Mouse (Mus musculus): ENCODE data around the gene C1qa. TPM values are rescaled to one million over a fixed set of nuclear protein-coding genes. Genes with fewer than 3 reads are reported as not detected.

The C1qa gene
- polyA plus RNA-seq, 1 experiment from 2014 or later: 31.6 TPM

- WGBS: 6% methylated on average over 5 of the region's 5 CpGs
- Histone ChIP-seq H3K4me1 (ENCODE audit: control insufficient read depth, insufficient read depth, low read length) (no peaks in the 10 kb centered on the region), H3K9me3 (replicated peaks; ENCODE audit: control insufficient read depth, low read length) (no peaks in the 10 kb centered on the region), H3K4me2 (ENCODE audit: low read depth, low read length) (no peak overlapping the region), H3K27me3 (ENCODE audit: control insufficient read depth, insufficient read depth, low read length) (peaks cover 52% of the 10 kb centered on the region), H3K9ac (ENCODE audit: low read length) (no peak overlapping the region), H3K27ac (ENCODE audit: low read length) (no peak overlapping the region), H3K36me3 (ENCODE audit: control insufficient read depth, insufficient read depth) (no peaks in the 10 kb centered on the region), H3K4me3 (ENCODE audit: low read length) (no peak overlapping the region)
- ATAC-seq (replicated peaks; ENCODE audit: extremely low read depth, insufficient read depth, low FRiP score): no peak
These were observed 30.3 kb upstream of the C1qa start for GRCm38 (mm10) chr4:136928928-136929327.

- no peak overlapping the region for H3K27ac ChIP-seq (ENCODE audit: low read length)
- H3K9ac ChIP-seq (ENCODE audit: low read length): no peak overlapping the region
- no peaks in the 10 kb centered on the region for H3K9me3 ChIP-seq (replicated peaks; ENCODE audit: control insufficient read depth, low read length)
- no peaks in the 10 kb centered on the region for H3K36me3 ChIP-seq (ENCODE audit: control insufficient read depth, insufficient read depth)
- WGBS: 18% methylated on average over 15 of the region's 15 CpGs
- peaks cover 41% of the 10 kb centered on the region for H3K27me3 ChIP-seq (ENCODE audit: control insufficient read depth, insufficient read depth, low read length)
- ATAC-seq (replicated peaks; ENCODE audit: extremely low read depth, insufficient read depth, low FRiP score): no peak
- no peak overlapping the region for H3K4me2 ChIP-seq (ENCODE audit: low read depth, low read length)
- H3K4me1 ChIP-seq (ENCODE audit: control insufficient read depth, insufficient read depth, low read length): no peaks in the 10 kb centered on the region
- no peak overlapping the region for H3K4me3 ChIP-seq (ENCODE audit: low read length)
These were observed 27.2 kb upstream of the C1qa start for GRCm38 (mm10) chr4:136925804-136926203.

- H3K9me3 ChIP-seq (replicated peaks; ENCODE audit: control insufficient read depth, low read length): no peaks in the 10 kb centered on the region
- H3K27me3 ChIP-seq (ENCODE audit: control insufficient read depth, insufficient read depth, low read length): peaks cover 34% of the 10 kb centered on the region
- no peaks in the 10 kb centered on the region for H3K36me3 ChIP-seq (ENCODE audit: control insufficient read depth, insufficient read depth)
- H3K9ac ChIP-seq (ENCODE audit: low read length): no peak overlapping the region
- H3K27ac ChIP-seq (ENCODE audit: low read length): no peak overlapping the region
- 4% methylated on average over 6 of the region's 6 CpGs for WGBS
- ATAC-seq (replicated peaks; ENCODE audit: extremely low read depth, insufficient read depth, low FRiP score): no peak
- H3K4me3 ChIP-seq (ENCODE audit: low read length): no peak overlapping the region
- H3K4me1 ChIP-seq (ENCODE audit: control insufficient read depth, insufficient read depth, low read length): no peaks in the 10 kb centered on the region
- H3K4me2 ChIP-seq (ENCODE audit: low read depth, low read length): no peak overlapping the region
These were observed 25.9 kb upstream of the C1qa start for GRCm38 (mm10) chr4:136924529-136924928.

DNA sequence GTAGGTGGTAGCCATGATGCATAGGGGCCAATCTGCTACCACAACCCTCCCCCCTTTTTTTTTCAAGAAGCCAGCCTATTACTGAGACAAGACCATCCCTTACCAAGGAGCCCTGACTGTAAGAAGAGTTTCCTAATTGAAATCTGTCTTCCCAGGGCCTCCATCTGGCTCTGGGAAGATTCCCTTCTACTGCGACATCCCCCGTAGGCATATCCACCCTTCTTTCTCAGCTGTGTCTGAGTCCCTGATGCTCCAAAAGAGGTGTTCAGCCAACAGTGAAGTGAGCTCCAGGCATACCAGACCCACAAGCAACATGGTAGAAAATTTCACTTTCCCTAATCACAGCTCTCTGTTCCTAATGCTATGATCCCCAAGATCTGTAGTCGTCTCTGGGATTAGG, 20.9 kb upstream of the C1qa start:
- Histone ChIP-seq H3K27me3 (ENCODE audit: control insufficient read depth, insufficient read depth, low read length) (peaks cover 4% of the 10 kb centered on the region), H3K4me2 (ENCODE audit: low read depth, low read length) (no peak overlapping the region), H3K27ac (ENCODE audit: low read length) (no peak overlapping the region), H3K4me3 (ENCODE audit: low read length) (no peak overlapping the region), H3K36me3 (ENCODE audit: control insufficient read depth, insufficient read depth) (no peaks in the 10 kb centered on the region), H3K9me3 (replicated peaks; ENCODE audit: control insufficient read depth, low read length) (no peaks in the 10 kb centered on the region), H3K4me1 (ENCODE audit: control insufficient read depth, insufficient read depth, low read length) (no peaks in the 10 kb centered on the region), H3K9ac (ENCODE audit: low read length) (no peak overlapping the region)
- ATAC-seq (replicated peaks; ENCODE audit: extremely low read depth, insufficient read depth, low FRiP score): no peak
- 71% methylated on average over 3 of the region's 3 CpGs for WGBS

DNA sequence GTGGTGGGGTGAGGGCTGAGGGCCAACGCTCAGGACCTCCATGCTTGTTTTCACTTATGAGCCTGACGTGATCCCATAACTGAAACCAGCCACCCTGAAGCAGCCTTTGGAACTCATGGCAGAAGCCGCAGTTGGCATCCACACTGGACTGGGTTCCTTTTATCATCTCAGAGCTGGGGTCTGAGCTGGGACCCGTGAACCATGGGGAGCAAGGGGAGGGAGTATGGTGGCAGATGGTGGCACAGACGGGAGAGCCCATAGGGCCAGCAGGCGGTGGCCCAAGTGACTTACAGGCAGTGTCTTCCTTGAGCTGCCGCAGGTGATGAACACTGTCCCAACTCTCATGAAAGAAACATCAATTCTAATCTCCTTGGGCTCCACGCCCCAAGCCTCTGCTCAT, 20.2 kb upstream of the C1qa start:
- no peak overlapping the region for H3K9ac ChIP-seq (ENCODE audit: low read length)

GRCm38 (mm10) chr4:136917165-136917524, 18.5 kb upstream of the C1qa start:
- no peaks in the 10 kb centered on the region for H3K36me3 ChIP-seq (ENCODE audit: control insufficient read depth, insufficient read depth)
- H3K9me3 ChIP-seq (replicated peaks; ENCODE audit: control insufficient read depth, low read length): no peaks in the 10 kb centered on the region
- no peak overlapping the region for H3K9ac ChIP-seq (ENCODE audit: low read length)
- no peak overlapping the region for H3K4me2 ChIP-seq (ENCODE audit: low read depth, low read length)
- H3K4me3 ChIP-seq (ENCODE audit: low read length): no peak overlapping the region
- H3K27ac ChIP-seq (ENCODE audit: low read length): no peak overlapping the region
- peaks cover 12% of the 10 kb centered on the region for H3K27me3 ChIP-seq (ENCODE audit: control insufficient read depth, insufficient read depth, low read length)
- WGBS: 34% methylated on average over 7 of the region's 7 CpGs
- no peaks in the 10 kb centered on the region for H3K4me1 ChIP-seq (ENCODE audit: control insufficient read depth, insufficient read depth, low read length)
- ATAC-seq (replicated peaks; ENCODE audit: extremely low read depth, insufficient read depth, low FRiP score): no peak

More for the DNA sequence above, 20.2 kb upstream of the C1qa start:
- Histone ChIP-seq H3K4me2 (ENCODE audit: low read depth, low read length) (no peak overlapping the region), H3K9me3 (replicated peaks; ENCODE audit: control insufficient read depth, low read length) (no peaks in the 10 kb centered on the region), H3K36me3 (ENCODE audit: control insufficient read depth, insufficient read depth) (no peaks in the 10 kb centered on the region), H3K4me1 (ENCODE audit: control insufficient read depth, insufficient read depth, low read length) (no peaks in the 10 kb centered on the region), H3K4me3 (ENCODE audit: low read length) (no peak overlapping the region), H3K27ac (ENCODE audit: low read length) (no peak overlapping the region), H3K27me3 (ENCODE audit: control insufficient read depth, insufficient read depth, low read length) (peaks cover 4% of the 10 kb centered on the region)
- ATAC-seq (replicated peaks; ENCODE audit: extremely low read depth, insufficient read depth, low FRiP score): no peak
- WGBS: 78% methylated on average over 8 of the region's 8 CpGs

DNA sequence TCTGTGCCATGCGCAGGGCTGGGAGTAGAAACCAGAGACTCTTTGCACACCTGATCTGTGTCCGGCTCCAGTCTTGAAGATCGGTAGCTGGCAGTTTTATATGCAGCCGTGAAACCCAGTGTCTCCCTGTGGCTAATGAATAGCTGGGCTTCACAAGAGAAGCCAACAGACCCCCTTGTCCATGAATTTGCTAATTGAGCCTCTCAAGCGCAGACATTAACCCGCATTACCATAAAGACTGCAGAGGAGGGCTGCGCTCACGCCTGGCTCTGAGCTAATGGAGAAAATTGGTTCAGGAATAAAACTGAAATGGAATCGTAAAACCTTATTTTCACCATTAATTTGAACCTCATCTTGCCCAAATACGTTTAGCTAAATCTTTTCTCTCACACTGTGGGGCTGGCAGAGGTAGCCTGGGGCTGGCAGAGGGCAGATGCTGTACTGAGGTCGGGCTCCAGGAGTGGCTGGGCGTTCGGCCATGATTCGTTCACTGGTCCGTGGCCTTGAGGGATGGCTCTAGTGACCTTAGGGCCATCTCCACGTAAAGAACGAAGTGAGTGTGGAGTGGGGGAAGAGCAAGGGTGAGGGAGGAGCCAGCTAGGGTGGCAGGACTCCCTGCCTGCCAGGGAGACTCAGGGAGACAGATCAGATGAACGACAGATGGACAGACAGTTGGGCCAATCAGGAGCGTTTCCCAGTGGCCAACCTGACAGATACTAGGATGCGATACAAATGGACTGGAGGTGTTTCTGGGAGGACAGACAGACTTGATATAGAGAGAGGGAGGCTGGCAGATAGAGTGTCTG, 18.0 kb upstream of the C1qa start:
- Histone ChIP-seq H3K9ac (ENCODE audit: low read length) (no peak overlapping the region), H3K4me2 (ENCODE audit: low read depth, low read length) (no peak overlapping the region), H3K27ac (ENCODE audit: low read length) (no peak overlapping the region), H3K9me3 (replicated peaks; ENCODE audit: control insufficient read depth, low read length) (no peaks in the 10 kb centered on the region), H3K27me3 (ENCODE audit: control insufficient read depth, insufficient read depth, low read length) (peaks cover 17% of the 10 kb centered on the region), H3K4me3 (ENCODE audit: low read length) (no peak overlapping the region), H3K36me3 (ENCODE audit: control insufficient read depth, insufficient read depth) (no peaks in the 10 kb centered on the region), H3K4me1 (ENCODE audit: control insufficient read depth, insufficient read depth, low read length) (no peaks in the 10 kb centered on the region)
- 60% methylated on average over 20 of the region's 20 CpGs for WGBS
- ATAC-seq (replicated peaks; ENCODE audit: extremely low read depth, insufficient read depth, low FRiP score): no peak

DNA sequence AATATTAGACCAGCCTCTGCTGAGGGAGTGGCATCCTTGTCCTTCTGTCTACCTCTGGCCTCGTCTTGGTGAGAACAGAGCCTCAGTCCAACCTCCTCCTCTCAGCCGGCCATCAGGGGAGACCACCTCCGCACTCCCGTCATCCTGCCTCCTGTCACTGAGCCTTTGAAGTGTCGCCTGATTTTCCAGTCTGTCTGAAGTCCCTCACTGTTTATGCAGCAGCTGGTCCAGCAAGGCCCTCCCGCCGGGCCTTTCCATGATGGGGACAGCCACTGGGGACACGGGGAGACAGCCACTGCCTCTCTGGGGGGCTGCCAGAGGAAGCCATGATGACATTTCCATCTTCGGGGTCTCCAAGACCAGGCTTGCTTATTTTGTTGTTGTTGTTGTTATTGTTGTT, 14.2 kb upstream of the C1qa start:
- Histone ChIP-seq H3K9ac (ENCODE audit: low read length) (no peak overlapping the region), H3K4me3 (ENCODE audit: low read length) (no peak overlapping the region)

DNA sequence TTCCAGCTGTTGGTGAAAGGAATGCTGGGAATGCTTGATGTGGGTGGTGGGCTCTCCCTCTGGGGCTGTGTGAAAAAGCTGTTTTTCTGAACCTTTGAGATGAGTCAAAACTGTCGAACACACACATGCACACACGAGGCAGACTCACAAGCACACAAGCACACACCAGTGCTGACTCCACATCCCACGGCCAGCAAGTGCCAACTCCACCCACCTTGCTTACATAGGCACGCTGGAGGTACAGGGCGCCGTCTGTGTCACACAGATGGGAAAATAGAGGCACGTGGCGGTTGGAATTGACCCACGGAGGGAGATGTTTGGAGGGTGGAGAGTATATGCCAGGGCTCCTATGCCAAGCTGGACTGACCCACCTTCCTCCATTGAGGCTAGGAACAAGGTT, 13.2 kb upstream of the C1qa start:
- no peak overlapping the region for H3K4me3 ChIP-seq (ENCODE audit: low read length)
- peaks cover 45% of the 10 kb centered on the region for H3K27me3 ChIP-seq (ENCODE audit: control insufficient read depth, insufficient read depth, low read length)
- H3K27ac ChIP-seq (ENCODE audit: low read length): no peak overlapping the region
- no peaks in the 10 kb centered on the region for H3K9me3 ChIP-seq (replicated peaks; ENCODE audit: control insufficient read depth, low read length)
- no peaks in the 10 kb centered on the region for H3K4me1 ChIP-seq (ENCODE audit: control insufficient read depth, insufficient read depth, low read length)
- H3K36me3 ChIP-seq (ENCODE audit: control insufficient read depth, insufficient read depth): no peaks in the 10 kb centered on the region
- 32% methylated on average over 9 of the region's 9 CpGs for WGBS
- no peak overlapping the region for H3K4me2 ChIP-seq (ENCODE audit: low read depth, low read length)
- ATAC-seq (replicated peaks; ENCODE audit: extremely low read depth, insufficient read depth, low FRiP score): no peak
- H3K9ac ChIP-seq (ENCODE audit: low read length): no peak overlapping the region

More for the DNA sequence above, 14.2 kb upstream of the C1qa start:
- Histone ChIP-seq H3K4me1 (ENCODE audit: control insufficient read depth, insufficient read depth, low read length) (no peaks in the 10 kb centered on the region), H3K4me2 (ENCODE audit: low read depth, low read length) (no peak overlapping the region), H3K27ac (ENCODE audit: low read length) (no peak overlapping the region), H3K36me3 (ENCODE audit: control insufficient read depth, insufficient read depth) (no peaks in the 10 kb centered on the region), H3K9me3 (replicated peaks; ENCODE audit: control insufficient read depth, low read length) (no peaks in the 10 kb centered on the region), H3K27me3 (ENCODE audit: control insufficient read depth, insufficient read depth, low read length) (peaks cover 41% of the 10 kb centered on the region)
- ATAC-seq (replicated peaks; ENCODE audit: extremely low read depth, insufficient read depth, low FRiP score): no peak
- WGBS: 27% methylated on average over 9 of the region's 9 CpGs
